34 mouse cellular contexts compared by ENCODE assay signal in genomic region chr4:135692916-135693315, GRCm38 (mm10). TPM values are rescaled to one million over a fixed set of nuclear protein-coding genes. Genes with fewer than 3 reads are reported as not detected.
DNase-seq lines count a peak whose midpoint lies in the region; ATAC-seq and TF ChIP-seq lines count a peak whose summit lies in the region.
"Had no signal": no experiment of that assay in that cellular context is flagged by ENCODE, and none has a peak within 500 bp of the region (broad histone marks: within the 10 kb centered on the region; RNA-seq: fewer than 3 reads in every experiment).

No protein-coding gene starts in this region.

- H3K4me1 ChIP-seq in midbrain, embryonic 11.5 days (ENCODE audit: control insufficient read depth, insufficient read depth, low read length) = no peaks in the 10 kb centered on the region
- no peaks in the 10 kb centered on the region for H3K4me1 ChIP-seq in midbrain, postnatal 0 days (ENCODE audit: insufficient read depth, low read length)
- H3K4me1 ChIP-seq: embryonic facial prominence, embryonic 12.5 days; forebrain, embryonic 10.5 days; heart, embryonic 13.5 days; limb, embryonic 10.5 days; limb, embryonic 15.5 days; midbrain, embryonic 12.5 days had no signal

- ATAC-seq in midbrain, embryonic 11.5 days (ENCODE audit: low FRiP score) = no peak
- ATAC-seq in midbrain, postnatal 0 days (ENCODE audit: low FRiP score) = no peak
- ATAC-seq in megakaryocyte, adult 5-6 weeks (ENCODE audit: poor library complexity, severe bottlenecking) = peak; percentile 40; the same call in 1 of the 2 replicates
- ATAC-seq in erythroblast, adult 5-6 weeks (replicated peaks; ENCODE audit: low FRiP score, poor library complexity, severe bottlenecking) = no peak
- ATAC-seq: forebrain, embryonic 16.5 days; inflammation-experienced regulatory T-cells, adult 6 months had no signal

- no peak overlapping the region for H3K27ac ChIP-seq in midbrain, embryonic 11.5 days (ENCODE audit: low read depth, low read length)
- no peak overlapping the region for H3K27ac ChIP-seq in midbrain, postnatal 0 days (ENCODE audit: low read depth, low read length)
- H3K27ac ChIP-seq: embryonic facial prominence, embryonic 12.5 days; forebrain, embryonic 10.5 days; heart, embryonic 13.5 days; hindbrain, embryonic 14.5 days; kidney, postnatal 0 days; limb, embryonic 10.5 days; limb, embryonic 15.5 days; liver, embryonic 14.5 days; lung, embryonic 15.5 days; midbrain, embryonic 12.5 days had no signal

- DNase-seq in midbrain, embryonic 11.5 days (ENCODE audit: low spot score, missing footprints) = peak; percentile 28
- no peak for DNase-seq in midbrain, postnatal 0 days (ENCODE audit: low spot score)
- DNase-seq in induced T-regulatory cell, adult 2 months (ENCODE audit: low read depth) = peak; percentile 37
- no peak for DNase-seq in liver
- DNase-seq in gastrocnemius, postnatal 4 days (ENCODE audit: low spot score in 2 of 2) = no peak
- DNase-seq: adrenal gland, postnatal 25 days; cerebellum, adult 2 months; cerebellum, postnatal 14 days; embryo, embryonic 11 days; heart, postnatal 10 days; kidney, adult 8-10 months; kidney, postnatal 4 days; layer of hippocampus, adult 9-11 months; spleen, adult 18-20 months; thymus, adult 2 months; thymus, postnatal 4 days had no signal

- no peaks in the 10 kb centered on the region for H3K36me3 ChIP-seq in midbrain, embryonic 11.5 days (ENCODE audit: control insufficient read depth, insufficient read depth, low read length)
- no peaks in the 10 kb centered on the region for H3K36me3 ChIP-seq in midbrain, postnatal 0 days (ENCODE audit: insufficient read depth, low read length)
- H3K36me3 ChIP-seq: embryonic facial prominence, embryonic 12.5 days; forebrain, embryonic 10.5 days; heart, embryonic 13.5 days; limb, embryonic 10.5 days; limb, embryonic 15.5 days; lung, embryonic 15.5 days; midbrain, embryonic 12.5 days had no signal

- peaks cover 8% of the 10 kb centered on the region for H3K27me3 ChIP-seq in midbrain, embryonic 11.5 days (ENCODE audit: control insufficient read depth, insufficient read depth, low read length)
- peaks cover 8% of the 10 kb centered on the region; the same call in 1 of the 2 replicates for H3K27me3 ChIP-seq in midbrain, postnatal 0 days (ENCODE audit: insufficient read depth, low read length)

- 84% methylated on average over 4 of the region's 4 CpGs for WGBS in midbrain, embryonic 11.5 days
- 83% methylated on average over 4 of the region's 4 CpGs for WGBS in midbrain, postnatal 0 days

- no peak overlapping the region for H3K4me3 ChIP-seq in midbrain, embryonic 11.5 days (ENCODE audit: low read depth, low read length)
- H3K4me3 ChIP-seq in midbrain, postnatal 0 days (ENCODE audit: low read depth, low read length) = no peak overlapping the region
- H3K4me3 ChIP-seq: embryonic facial prominence, embryonic 12.5 days; forebrain, embryonic 10.5 days; heart, embryonic 13.5 days; limb, embryonic 10.5 days; limb, embryonic 15.5 days; lung, embryonic 15.5 days; midbrain, embryonic 12.5 days had no signal

- TF ChIP-seq CTCF in midbrain, postnatal 0 days (IDR thresholded peaks at IDR 0.05) = no peak

- no peak overlapping the region for H3K4me2 ChIP-seq in midbrain, embryonic 11.5 days
- no peak overlapping the region for H3K4me2 ChIP-seq in midbrain, postnatal 0 days (ENCODE audit: low read depth, low read length, poor library complexity, severe bottlenecking)
- H3K4me2 ChIP-seq: embryonic facial prominence, embryonic 12.5 days; heart, embryonic 13.5 days; hindbrain, embryonic 14.5 days; limb, embryonic 15.5 days; lung, embryonic 15.5 days; midbrain, embryonic 12.5 days had no signal

- H3K9me3 ChIP-seq in midbrain, embryonic 11.5 days (ENCODE audit: control insufficient read depth, low read length) = no peaks in the 10 kb centered on the region; the same call in 1 of the 2 replicates
- H3K9me3 ChIP-seq in midbrain, postnatal 0 days (ENCODE audit: low read length) = no peaks in the 10 kb centered on the region
- H3K9me3 ChIP-seq: embryonic facial prominence, embryonic 12.5 days; heart, embryonic 13.5 days; limb, embryonic 10.5 days; limb, embryonic 15.5 days; lung, embryonic 15.5 days had no signal

- no peak overlapping the region for H3K9ac ChIP-seq in midbrain, embryonic 11.5 days (ENCODE audit: low read length)
- H3K9ac ChIP-seq in midbrain, postnatal 0 days (replicated peaks; ENCODE audit: low read length, poor library complexity, severe bottlenecking) = no peak overlapping the region
- H3K9ac ChIP-seq: embryonic facial prominence, embryonic 12.5 days; heart, embryonic 13.5 days; hindbrain, embryonic 14.5 days; limb, embryonic 15.5 days; liver, embryonic 14.5 days; lung, embryonic 15.5 days; midbrain, embryonic 12.5 days had no signal

RNA-seq across cellular contexts. Expression of gene Ifnlr1, which starts 6.8 kb away (rescaled TPM):
- 0.08 and 0.12 TPM in 2 replicates for polyA plus RNA-seq in midbrain, embryonic 11.5 days (2014; fragmentation: Nextera tagmentation; extraction: Ambion mirVana)
- 0.22 and 0.28 TPM in 2 replicates for total RNA-seq in midbrain, postnatal 0 days (2014; rRNA removed)
- polyA plus RNA-seq in midbrain, postnatal 0 days (2015; fragmentation: Nextera tagmentation; extraction: Ambion mirVana) = 0.06 and 0.10 TPM in 2 replicates
- total RNA-seq in megakaryocyte, adult 5-6 weeks (2015) = 8.6 and 10.8 TPM in 2 replicates
- total RNA-seq in megakaryocyte, adult 5-6 weeks (2017) = 2.8 and 4.8 TPM in 2 replicates
- total RNA-seq in gastrocnemius, postnatal 4 days (2021) = under 1 TPM; 0.16 to 0.17 TPM
- 2.7 and 3.8 TPM in 2 replicates for total RNA-seq in erythroblast, adult 5-6 weeks (2015; ENCODE audit: low replicate concordance)
- total RNA-seq in erythroblast, adult 5-6 weeks (2017; ENCODE audit: low replicate concordance) = 1.4 and 1.7 TPM in 2 replicates
- polyA plus RNA-seq: inflammation-experienced regulatory T-cells, adult 6 months had no signal

RNA-seq across cellular contexts. Expression of gene Il22ra1, which starts 35.1 kb away (rescaled TPM):
- polyA plus RNA-seq in midbrain, embryonic 11.5 days (2014; fragmentation: Nextera tagmentation; extraction: Ambion mirVana) = not detected in 2 replicates
- total RNA-seq in midbrain, postnatal 0 days (2014; rRNA removed) = 0.11 TPM in 1 of 2 replicates, not detected in the other
- polyA plus RNA-seq in midbrain, postnatal 0 days (2015; fragmentation: Nextera tagmentation; extraction: Ambion mirVana) = not detected in 2 replicates
- total RNA-seq in megakaryocyte, adult 5-6 weeks (2015) = not detected in 2 replicates
- total RNA-seq in megakaryocyte, adult 5-6 weeks (2017) = not detected in 2 replicates
- total RNA-seq in gastrocnemius, postnatal 4 days (2021) = under 1 TPM in 1 of 2 experiments, not detected in 1; 0.20 TPM
- not detected in 2 replicates for total RNA-seq in erythroblast, adult 5-6 weeks (2015; ENCODE audit: low replicate concordance)
- total RNA-seq in erythroblast, adult 5-6 weeks (2017; ENCODE audit: low replicate concordance) = not detected in 2 replicates
- total RNA-seq: gastrocnemius, adult 8-10 months; hematopoietic stem cell, adult 5-6 weeks; megakaryocyte progenitor cell, adult 5-6 weeks had no signal
- polyA plus RNA-seq: cerebellum, adult 2 months; embryonic facial prominence, embryonic 12.5 days; forebrain, embryonic 10.5 days; forebrain, embryonic 16.5 days; heart, embryonic 13.5 days; hindbrain, embryonic 14.5 days; inflammation-experienced regulatory T-cells, adult 6 months; limb, embryonic 10.5 days; midbrain, embryonic 12.5 days; neural tube, embryonic 14.5 days had no signal

Comparison
In these comparisons a context has a peak if more than half of its experiments do, and no peak if none do; other contexts are left out.
1. DNase-seq: peak in midbrain, embryonic 11.5 days (single experiment) and induced T-regulatory cell, adult 2 months (single experiment); none in midbrain, postnatal 0 days (single experiment), liver (single experiment) and gastrocnemius, postnatal 4 days (0 of 2).